Mouse (Mus musculus) MEL (cell line): ENCODE data around the gene Lrp10. TPM values are rescaled to one million over a fixed set of nuclear protein-coding genes. Genes with fewer than 3 reads are reported as not detected.

Experiments used
- DNase-seq: peaks from one replicate; pipeline ENCODE4 v3.0.0; 2011; ENCODE audit warnings: low read depth, low spot score
- H3K27ac ChIP-seq: 2 replicates; pipeline ENCODE4 v1.5.1; 2012; ENCODE audit warnings: low read depth, mild to moderate bottlenecking, control low read depth, low read length, moderate library complexity; ENCODE audit not compliant: control insufficient read depth
- H3K27me3 ChIP-seq, 2 experiments: fragments of 150-350 bp in 1 of 2; sonication (generic) in 1 of 2; 2 replicates each; pipeline ENCODE4 v1.6.1; 2012; ENCODE audit warnings: low read length in 2 of 2, mild to moderate bottlenecking in 2 of 2, improper control_type of control experiment in 1 of 2, moderate library complexity in 1 of 2; ENCODE audit not compliant: insufficient read depth in 2 of 2, control insufficient read depth in 1 of 2
- H3K36me3 ChIP-seq, 2 experiments: 2 replicates each; pipeline ENCODE4 v1.6.1; 2012 to 2014; ENCODE audit warnings: low read length in 2 of 2, improper control_type of control experiment in 1 of 2, inconsistent platforms in 1 of 2, mild to moderate bottlenecking in 1 of 2; ENCODE audit not compliant: insufficient read depth in 2 of 2, control insufficient read depth in 1 of 2
- H3K4me1 ChIP-seq, 2 experiments: fragments of 150-350 bp in 1 of 2; sonication (generic) in 1 of 2; 2 replicates each; pipeline ENCODE4 v1.6.1; 2012; ENCODE audit warnings: low read length in 2 of 2, improper control_type of control experiment in 1 of 2, mild to moderate bottlenecking in 1 of 2; ENCODE audit not compliant: insufficient read depth in 2 of 2, control insufficient read depth in 1 of 2
- H3K4me3 ChIP-seq, 2 experiments: fragments of 150-350 bp in 1 of 2; sonication (generic) in 1 of 2; 2 replicates each; pipeline ENCODE4 v1.5.1; 2012; ENCODE audit warnings: low read depth in 2 of 2, low read length in 2 of 2, mild to moderate bottlenecking in 2 of 2, moderate library complexity in 2 of 2, control low read depth in 1 of 2, improper control_type of control experiment in 1 of 2; ENCODE audit not compliant: control insufficient read depth in 1 of 2, insufficient read depth in 1 of 2
- H3K79me2 ChIP-seq: 2 replicates; pipeline ENCODE4 v1.6.1; 2012; ENCODE audit warnings: mild to moderate bottlenecking, low read length, moderate library complexity; ENCODE audit not compliant: control insufficient read depth, poor library complexity, insufficient read depth
- H3K9ac ChIP-seq: 2 replicates; pipeline ENCODE4 v1.6.1; 2012; ENCODE audit warnings: low read depth, mild to moderate bottlenecking, control low read depth, low read length, moderate library complexity; ENCODE audit not compliant: control insufficient read depth, poor library complexity, severe bottlenecking
- H3K9me3 ChIP-seq: fragments of 150-350 bp; sonication (generic); replicated peaks from 2 replicates; pipeline ENCODE4 v1.6.1; 2012; ENCODE audit warnings: mild to moderate bottlenecking, low read length, improper control_type of control experiment, moderate library complexity; ENCODE audit not compliant: insufficient read depth
- BHLHE40 ChIP-seq: IDR thresholded peaks from 2 replicates; pipeline ENCODE4 v1.6.1; 2012; ENCODE audit warnings: low read depth, mild to moderate bottlenecking, inconsistent platforms, low read length, improper control_type of control experiment, borderline replicate concordance
- CHD1 ChIP-seq: IDR thresholded peaks from 2 replicates; pipeline ENCODE4 v1.6.1; 2012; ENCODE audit warnings: low read depth, mild to moderate bottlenecking, inconsistent platforms, low read length, improper control_type of control experiment
- CHD2 ChIP-seq: IDR thresholded peaks from 2 replicates; pipeline ENCODE4 v1.6.1; 2011; ENCODE audit warnings: low read length, improper control_type of control experiment
- E2F4 ChIP-seq: IDR thresholded peaks from 2 replicates; pipeline ENCODE4 v1.6.1; 2011; ENCODE audit warnings: low read depth, low read length, improper control_type of control experiment, borderline replicate concordance
- ELF1 ChIP-seq: IDR thresholded peaks from 2 replicates; pipeline ENCODE4 v1.6.1; 2014; ENCODE audit warnings: low read depth, mild to moderate bottlenecking, inconsistent platforms, low read length, improper control_type of control experiment, moderate library complexity
- EP300 ChIP-seq, 2 experiments: IDR thresholded peaks; 2 replicates each; pipeline ENCODE4 v1.6.1; 2011; ENCODE audit warnings: improper control_type of control experiment in 2 of 2, low read length in 2 of 2, low read depth in 1 of 2, mild to moderate bottlenecking in 1 of 2
- ETS1 ChIP-seq: IDR thresholded peaks from 2 replicates; pipeline ENCODE4 v1.6.1; 2012; ENCODE audit warnings: low read depth, mild to moderate bottlenecking, inconsistent platforms, low read length, improper control_type of control experiment, moderate library complexity
- GATA1 ChIP-seq: IDR thresholded peaks from 2 replicates; pipeline ENCODE4 v1.6.1; 2011; ENCODE audit warnings: low read depth, low read length, improper control_type of control experiment
- HCFC1 ChIP-seq: IDR thresholded peaks from 2 replicates; pipeline ENCODE4 v1.6.1; 2012; ENCODE audit warnings: low read depth, mild to moderate bottlenecking, inconsistent platforms, low read length, improper control_type of control experiment, moderate library complexity
- JUND ChIP-seq: IDR thresholded peaks from 2 replicates; pipeline ENCODE4 v1.6.1; 2011; ENCODE audit warnings: low read depth, mild to moderate bottlenecking, improper control_type of control experiment, low read length
- KAT2A ChIP-seq: conservative IDR thresholded peaks from 2 replicates; pipeline ENCODE4 v1.6.1; 2012; ENCODE audit warnings: low read depth, low read length, improper control_type of control experiment, inconsistent platforms
- MAZ ChIP-seq: IDR thresholded peaks from 2 replicates; pipeline ENCODE4 v1.6.1; 2012; ENCODE audit warnings: low read depth, mild to moderate bottlenecking, inconsistent platforms, low read length, improper control_type of control experiment
- MYB ChIP-seq: IDR thresholded peaks from 2 replicates; pipeline ENCODE4 v1.6.1; 2011; ENCODE audit warnings: mild to moderate bottlenecking, low read depth, low read length, improper control_type of control experiment
- RCOR1 ChIP-seq: IDR thresholded peaks from 2 replicates; pipeline ENCODE4 v1.6.1; 2012; ENCODE audit warnings: low read depth, mild to moderate bottlenecking, inconsistent platforms, low read length, improper control_type of control experiment
- SMC3 ChIP-seq: IDR thresholded peaks from 2 replicates; pipeline ENCODE4 v1.6.1; 2011; ENCODE audit warnings: low read depth, low read length, improper control_type of control experiment
- TBP ChIP-seq: IDR thresholded peaks from 2 replicates; pipeline ENCODE4 v1.8.0; 2011; ENCODE audit warnings: low read depth, low read length, improper control_type of control experiment
- TCF12 ChIP-seq: IDR thresholded peaks from 2 replicates; pipeline ENCODE4 v1.6.1; 2014; ENCODE audit warnings: low read depth, mild to moderate bottlenecking, inconsistent platforms, low read length, improper control_type of control experiment, moderate library complexity
- polyA plus RNA-seq, 2 experiments: library from polyadenylated mRNA; stranded (reverse) in 1 of 2; unstranded in 1 of 2; fragments of >175 nt in 1 of 2; fragments of >200 nt in 1 of 2; gene quantifications; 2 replicates each; pipeline versions ENCODE4 v1.2.1 to v1.2.4; 2012; ENCODE audit warnings: low replicate concordance in 2 of 2, low read depth in 1 of 2; ENCODE audit not compliant: insufficient read length in 2 of 2, insufficient read depth in 1 of 2, missing spikeins in 1 of 2
- total RNA-seq: library from RNA; depleted of rRNA; stranded (reverse); fragments of 300-350 nt; gene quantifications from 2 replicates; pipeline ENCODE4 v1.2.3, GENCODE M21; 2012

The Lrp10 gene
- total and polyA plus RNA-seq, 3 experiments = 53.6 to 110 TPM; not detected in 1

DNA sequence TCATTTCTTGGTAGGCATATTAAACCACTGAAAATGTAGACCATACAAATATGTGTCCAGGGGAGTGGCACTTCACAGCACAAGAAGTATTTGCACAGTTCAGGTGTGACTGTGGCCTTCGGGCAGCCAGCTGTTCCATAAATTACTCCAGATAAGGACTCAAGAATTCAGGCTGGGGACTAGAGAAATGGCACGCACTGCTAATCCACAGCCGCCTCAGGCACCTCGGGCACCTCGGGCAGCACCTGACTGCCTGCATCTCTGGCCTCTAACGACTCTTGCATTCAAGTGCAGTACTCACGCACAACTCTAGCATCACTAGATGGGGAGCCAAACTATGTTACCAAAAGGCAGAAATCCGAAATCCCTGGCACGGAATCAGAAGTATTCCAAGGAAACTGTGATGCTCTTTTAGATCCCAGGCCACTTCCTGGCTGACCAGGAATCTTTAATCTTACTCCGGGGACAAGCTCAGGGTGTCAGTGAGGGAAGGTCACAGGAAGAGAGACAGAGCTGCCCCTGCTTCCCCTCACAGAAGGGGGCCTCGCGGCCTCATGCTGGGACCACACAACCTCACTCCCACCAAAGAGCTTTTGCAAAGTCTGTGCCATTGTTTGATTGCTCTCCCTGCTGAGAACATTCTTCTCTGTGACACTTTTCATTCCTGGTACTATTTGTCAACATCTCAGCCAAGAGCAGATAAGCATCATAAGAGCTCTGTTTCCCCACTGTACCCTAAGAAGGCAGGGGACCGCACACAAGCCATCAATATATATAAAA lies 48.5 kb upstream of the Lrp10 start:
- Histone ChIP-seq H3K27me3 (no peaks in the 10 kb centered on the region), H3K9ac (no peak overlapping the region), H3K79me2 (peaks cover 12% of the 10 kb centered on the region), H3K36me3 (peaks cover 2 to 13% of the 10 kb centered on the region in 2 experiments; a peak in 3 of 4 replicates), H3K4me1 (peaks cover 3 to 18% of the 10 kb centered on the region in 2 experiments), H3K9me3 (no peaks in the 10 kb centered on the region), H3K27ac (no peak overlapping the region), H3K4me3 (no peak overlapping the region)
- DNase-seq = no peak
- TF ChIP-seq ETS1 = peak; percentile 27; the same call in 1 of the 2 replicates
- TF ChIP-seq RCOR1 = no peak

GRCm38 (mm10) chr14:54416229-54416775 lies 47.6 kb upstream of the Lrp10 start:
- H3K79me2 ChIP-seq = peaks cover 12% of the 10 kb centered on the region
- TF ChIP-seq JUND = no peak
- no peak for TF ChIP-seq ELF1
- TF ChIP-seq CHD1 = no peak
- no peak for TF ChIP-seq BHLHE40
- no peak for TF ChIP-seq TCF12
- TF ChIP-seq EP300 (IDR thresholded peaks at IDR 0.05; ENCODE audit: low read depth in 1 of 2, low read length in 2 of 2) = no peak
- TF ChIP-seq TBP = no peak
- no peak for TF ChIP-seq SMC3
- TF ChIP-seq HCFC1 = no peak
- TF ChIP-seq MAZ = no peak
- TF ChIP-seq GATA1 = no peak
- no peak for TF ChIP-seq CHD2
- no peak for TF ChIP-seq KAT2A
- no peak for TF ChIP-seq MYB
- no peak for TF ChIP-seq E2F4
- TF ChIP-seq, all 39 proteins: peak for 0
- Histone ChIP-seq H3K27ac (peak overlapping the region; percentile 89; the same call in 1 of the 2 replicates), H3K4me1 (peaks cover 3 to 18% of the 10 kb centered on the region in 2 experiments), H3K36me3 (peaks cover 1 to 13% of the 10 kb centered on the region in 2 experiments; a peak in 3 of 4 replicates), H3K27me3 (no peaks in the 10 kb centered on the region), H3K4me3 (peak overlapping the region; percentile 64 to 75), H3K9me3 (no peaks in the 10 kb centered on the region), H3K9ac (peak overlapping the region; percentile 17; the same call in 1 of the 2 replicates)
- DNase-seq = no peak
